Mouse (Mus musculus) spleen, adult 2 months (tissue): ENCODE results near the gene Tmem40.

Source experiments
- CTCF ChIP-seq: fragments of 200-500 bp; IDR thresholded peaks from 2 replicates; pipeline ENCODE4 v1.5.1; 2011; ENCODE audit warnings: mild to moderate bottlenecking, inconsistent platforms; ENCODE audit not compliant: insufficient read depth, insufficient read length, insufficient replicate concordance; ENCODE audit errors: extremely low read depth
- POLR2A ChIP-seq: fragments of 200-500 bp; IDR thresholded peaks from 2 replicates; pipeline ENCODE4 v1.6.1; 2011; ENCODE audit warnings: low read depth, low read length, inconsistent platforms

GRCm38 (mm10) chr6:115791016-115791415 is 28.8 kb upstream of the Tmem40 start:
- TF ChIP-seq CTCF = no peak
- no peak for TF ChIP-seq POLR2A
